Mouse (Mus musculus) stomach, postnatal 0 days (tissue): ENCODE data around the gene Tcaim.
"Not testable (repeated sequence)": the region's sequence is repeated elsewhere in the genome, so short reads cannot be mapped to it uniquely, and the experiment has no call there.

ENCODE experiments used
- CTCF ChIP-seq: IDR thresholded peaks from 2 replicates; pipeline ENCODE4 v1.5.1; 2016; ENCODE audit warnings: antibody characterized with exemption, low read depth, mild to moderate bottlenecking, moderate library complexity
- EP300 ChIP-seq: optimal IDR thresholded peaks from 2 replicates; pipeline ENCODE3; 2016; ENCODE audit warnings: antibody characterized with exemption

GRCm38 (mm10) chr9:122847811-122848311 is 42.5 kb downstream of the Tcaim start:
- not testable (repeated sequence) for TF ChIP-seq CTCF, EP300
